In genomic region chr13:36369400-36369799, GRCm38 (mm10) we compare ENCODE assay signal across 27 mouse cellular contexts.
A peak's percentile ranks its signal among the peaks of the same experiment; 100 is the strongest.
DNase-seq lines count a peak whose midpoint lies in the region; ATAC-seq and TF ChIP-seq lines count a peak whose summit lies in the region.
"Had no signal": no experiment of that assay in that cellular context is flagged by ENCODE, and none has a peak within 500 bp of the region (broad histone marks: within the 10 kb centered on the region; RNA-seq: fewer than 3 reads in every experiment).

No protein-coding gene starts in this region.

- H3K4me3 ChIP-seq in layer of hippocampus, adult 2 months: no peak overlapping the region
- no peak overlapping the region for H3K4me3 ChIP-seq in CH12.LX (replicated peaks in 1 of 3; ENCODE audit: low read depth in 2 of 3, low read length in 2 of 3, poor library complexity in 1 of 3)
- H3K4me3 ChIP-seq in midbrain, embryonic 16.5 days (ENCODE audit: low read depth, low read length): no peak overlapping the region
- H3K4me3 ChIP-seq: erythroblast, embryonic 14.5 days; forebrain, embryonic 15.5 days; heart, adult 2 months; heart, embryonic 12.5 days; hindbrain, embryonic 15.5 days; stomach, embryonic 15.5 days had no signal

- H3K9ac ChIP-seq in CH12.LX (ENCODE audit: insufficient read depth, low read depth): no peak overlapping the region
- H3K9ac ChIP-seq in midbrain, embryonic 16.5 days (ENCODE audit: low read depth, low read length): no peak overlapping the region
- H3K9ac ChIP-seq: forebrain, embryonic 15.5 days; heart, embryonic 12.5 days; hindbrain, embryonic 15.5 days; liver, embryonic 14.5 days; stomach, embryonic 15.5 days had no signal

- WGBS in midbrain, embryonic 16.5 days: 65% methylated on average over 11 of the region's 11 CpGs

- no peaks in the 10 kb centered on the region for H3K27me3 ChIP-seq in CH12.LX (replicated peaks)
- H3K27me3 ChIP-seq in midbrain, embryonic 16.5 days (ENCODE audit: control insufficient read depth, insufficient read depth, low read depth, low read length): no peaks in the 10 kb centered on the region
- H3K27me3 ChIP-seq: forebrain, embryonic 15.5 days; heart, embryonic 12.5 days; hindbrain, embryonic 15.5 days; stomach, embryonic 15.5 days had no signal

- H3K9me3 ChIP-seq in CH12.LX (replicated peaks; ENCODE audit: low read length): no peaks in the 10 kb centered on the region
- no peaks in the 10 kb centered on the region for H3K9me3 ChIP-seq in midbrain, embryonic 16.5 days (replicated peaks; ENCODE audit: control insufficient read depth, low read length, poor library complexity, severe bottlenecking)
- H3K9me3 ChIP-seq: forebrain, embryonic 15.5 days; heart, embryonic 12.5 days; hindbrain, embryonic 15.5 days; stomach, embryonic 15.5 days had no signal

- H3K79me2 ChIP-seq in CH12.LX (replicated peaks; ENCODE audit: control insufficient read depth, extremely low read depth, insufficient read depth, poor library complexity, severe bottlenecking): no peaks in the 10 kb centered on the region

- no peak overlapping the region for H3K4me2 ChIP-seq in CH12.LX (ENCODE audit: insufficient read depth, low read depth, poor library complexity, severe bottlenecking)
- no peak overlapping the region for H3K4me2 ChIP-seq in midbrain, embryonic 16.5 days (ENCODE audit: low read length)
- H3K4me2 ChIP-seq: forebrain, embryonic 15.5 days; heart, embryonic 12.5 days; hindbrain, embryonic 15.5 days; stomach, embryonic 15.5 days had no signal

- peak; percentile 91 for TF ChIP-seq EP300 in CH12.LX (IDR thresholded peaks at IDR 0.05; ENCODE audit: low read length)

- TF ChIP-seq RAD21 in CH12.LX (IDR thresholded peaks at IDR 0.05; ENCODE audit: low read depth, low read length): no peak

- in situ Hi-C loops in CH12.LX (cut with MboI; ENCODE audit: low pct_ligation_motif_present, low pct_unique_long_range_greater_than_20kb, low sequenced_read_pairs): no loop called here

- peaks cover 6 to 49% of the 10 kb centered on the region in 2 experiments; a peak in 3 of 4 replicates for H3K4me1 ChIP-seq in CH12.LX (ENCODE audit: control insufficient read depth in 1 of 2, insufficient read depth in 2 of 2)
- peaks cover 3% of the 10 kb centered on the region; the same call in 1 of the 2 replicates for H3K4me1 ChIP-seq in midbrain, embryonic 16.5 days (ENCODE audit: control insufficient read depth, insufficient read depth, low read length)
- H3K4me1 ChIP-seq: heart, embryonic 12.5 days; hindbrain, embryonic 15.5 days; stomach, embryonic 15.5 days had no signal

- TF ChIP-seq CTCF in layer of hippocampus, adult 2 months (conservative IDR thresholded peaks at IDR 0.05): no peak
- no peak for TF ChIP-seq CTCF in CH12.LX (conservative IDR thresholded peaks at IDR 0.05 in 1 of 2, IDR thresholded peaks at IDR 0.05 in 1 of 2; ENCODE audit: low read depth in 2 of 2, low read length in 2 of 2)

- no peak for ATAC-seq in CD4-positive, CD25-positive, alpha-beta regulatory T cell, adult 4 months
- ATAC-seq in midbrain, embryonic 16.5 days: peak; percentile 50
- ATAC-seq: activated CD4-positive, CD25-positive, alpha-beta regulatory T cell, adult 4 months; intestine, embryonic 16.5 days had no signal

- peak; percentile 12 for DNase-seq in CD4-positive, CD25-positive, alpha-beta regulatory T cell, adult 2 months (ENCODE audit: low read depth, low spot score)
- DNase-seq in layer of hippocampus, adult 2 months (ENCODE audit: low spot score in 2 of 2): no peak
- no peak for DNase-seq in layer of hippocampus, postnatal 10 days (ENCODE audit: low spot score in 2 of 2)
- peak; percentile 84 for DNase-seq in CH12.LX (ENCODE audit: extremely low read depth)
- no peak for DNase-seq in embryo, embryonic 11 days
- no peak for DNase-seq in left cerebral cortex, adult 8-10 months (ENCODE audit: low spot score in 2 of 2)
- DNase-seq: adrenal gland, postnatal 10 days; cerebellum, adult 11-12 months; cerebellum, postnatal 10 days; heart, adult 2 months; kidney, adult 8-10 months; kidney, postnatal 4 days; liver; lung, adult 2 months; lung, postnatal 14 days; right cerebral cortex, postnatal 14 days had no signal

- H3K36me3 ChIP-seq in CH12.LX (replicated peaks in 1 of 2; ENCODE audit: control insufficient read depth in 1 of 2, insufficient read depth in 1 of 2, low read length in 1 of 2): peaks cover 0 to 4% of the 10 kb centered on the region in 2 experiments
- H3K36me3 ChIP-seq in midbrain, embryonic 16.5 days (ENCODE audit: control insufficient read depth, insufficient read depth, low read length): no peaks in the 10 kb centered on the region
- H3K36me3 ChIP-seq: forebrain, embryonic 15.5 days; heart, embryonic 12.5 days; hindbrain, embryonic 15.5 days; stomach, embryonic 15.5 days had no signal

- dilution Hi-C loops in CH12.LX (cut with MboI; ENCODE audit: extremely low pct_ligation_motif_present, extremely low pct_unique_long_range_greater_than_20kb, low sequenced_read_pairs): no loop called here

- no peak for TF ChIP-seq POLR2A in CH12.LX (IDR thresholded peaks at IDR 0.05; ENCODE audit: low read depth, low read length)

- peak overlapping the region; percentile 81 for H3K27ac ChIP-seq in layer of hippocampus, adult 2 months
- no peak overlapping the region for H3K27ac ChIP-seq in CH12.LX (ENCODE audit: insufficient read depth, low read depth)
- H3K27ac ChIP-seq in midbrain, embryonic 16.5 days (ENCODE audit: low read length): peak overlapping the region; percentile 66; the same call in 1 of the 2 replicates
- H3K27ac ChIP-seq: heart, adult 2 months; hindbrain, embryonic 15.5 days; kidney, postnatal 0 days; liver, embryonic 14.5 days; stomach, embryonic 15.5 days had no signal

TF ChIP-seq in CH12.LX, 34 proteins besides CTCF, POLR2A, EP300 and RAD21:
- TF ChIP-seq MYC (IDR thresholded peaks at IDR 0.05; ENCODE audit: low read depth, low read length) (no peak), ETS1 (conservative IDR thresholded peaks at IDR 0.05; ENCODE audit: low read depth, low read length) (peak; percentile 61), CHD2 (IDR thresholded peaks at IDR 0.05; ENCODE audit: low read length) (no peak), CHD1 (IDR thresholded peaks at IDR 0.05; ENCODE audit: low read depth, low read length) (no peak), MAZ (IDR thresholded peaks at IDR 0.05; ENCODE audit: low read depth, low read length) (no peak), ELF1 (IDR thresholded peaks at IDR 0.05; ENCODE audit: low read depth, low read length) (no peak), ZNF384 (IDR thresholded peaks at IDR 0.05; ENCODE audit: low read depth, low read length) (no peak), E2F4 (IDR thresholded peaks at IDR 0.05; ENCODE audit: insufficient replicate concordance, low read depth, low read length) (no peak; the same call in 1 of the 2 replicates), RCOR1 (conservative IDR thresholded peaks at IDR 0.05; ENCODE audit: low read depth, low read length) (0 out of 2 replicates have a peak, but pooled peaks have one; percentile 74), KAT2A (IDR thresholded peaks at IDR 0.05; ENCODE audit: insufficient replicate concordance, low read length) (no peak), NELFE (IDR thresholded peaks at IDR 0.05; ENCODE audit: low read depth, low read length) (no peak), BHLHE40 (IDR thresholded peaks at IDR 0.05; ENCODE audit: low read depth, low read length) (peak; percentile 93), MAX (IDR thresholded peaks at IDR 0.05; ENCODE audit: low read length) (no peak), UBTF (IDR thresholded peaks at IDR 0.05; ENCODE audit: low read depth, low read length) (no peak), ZC3H11A (IDR thresholded peaks at IDR 0.05; ENCODE audit: low read depth, low read length) (no peak), JUN (IDR thresholded peaks at IDR 0.05; ENCODE audit: insufficient read depth, low read depth, low read length) (peak; percentile 60; the same call in 1 of the 2 replicates), SMC3 (IDR thresholded peaks at IDR 0.05; ENCODE audit: low read depth, low read length) (no peak), USF1 (IDR thresholded peaks at IDR 0.05; ENCODE audit: low read depth, low read length) (no peak), MEF2A (IDR thresholded peaks at IDR 0.05; ENCODE audit: borderline replicate concordance, low read depth, low read length) (peak; percentile 59; the same call in 1 of the 2 replicates), GABPA (IDR thresholded peaks at IDR 0.05; ENCODE audit: insufficient replicate concordance, low read depth, low read length) (no peak), IRF4 (IDR thresholded peaks at IDR 0.05; ENCODE audit: low read depth, low read length) (peak; percentile 96), TCF12 (IDR thresholded peaks at IDR 0.05; ENCODE audit: low read depth, low read length) (peak; percentile 27; the same call in 1 of the 2 replicates), USF2 (conservative IDR thresholded peaks at IDR 0.05; ENCODE audit: low read depth, low read length) (no peak), HCFC1 (IDR thresholded peaks at IDR 0.05; ENCODE audit: low read depth, low read length) (no peak), PAX5 (IDR thresholded peaks at IDR 0.05; ENCODE audit: low read length) (no peak), POLR2AphosphoS2 (IDR thresholded peaks at IDR 0.05; ENCODE audit: low read depth, low read length) (no peak), MAFK (IDR thresholded peaks at IDR 0.05; ENCODE audit: insufficient replicate concordance, low read length) (0 out of 2 replicates have a peak, but pooled peaks have one; percentile 49), ZMIZ1 (IDR thresholded peaks at IDR 0.05; ENCODE audit: low read depth, low read length) (no peak), JUND (conservative IDR thresholded peaks at IDR 0.05; ENCODE audit: low read depth, low read length) (peak; percentile 50), NRF1 (IDR thresholded peaks at IDR 0.05; ENCODE audit: low read depth, low read length) (no peak), MXI1 (IDR thresholded peaks at IDR 0.05; ENCODE audit: low read depth, low read length) (no peak), ZKSCAN1 (IDR thresholded peaks at IDR 0.05; ENCODE audit: borderline replicate concordance, low read depth, low read length) (no peak), TBP (conservative IDR thresholded peaks at IDR 0.05; ENCODE audit: low read depth, low read length) (no peak), SIN3A (IDR thresholded peaks at IDR 0.05; ENCODE audit: low read length) (no peak)

Comparison
In these comparisons a context has a peak if more than half of its experiments do, and no peak if none do; other contexts are left out.
1. DNase-seq: peak in CD4-positive, CD25-positive, alpha-beta regulatory T cell, adult 2 months (single experiment) and CH12.LX (single experiment); none in layer of hippocampus, adult 2 months (0 of 2), layer of hippocampus, postnatal 10 days (0 of 2), embryo, embryonic 11 days (single experiment) and left cerebral cortex, adult 8-10 months (0 of 2).